Mouse (Mus musculus) left cerebral cortex, adult 2 months (tissue): ENCODE measurements around the gene Epha4. TPM values are rescaled to one million over a fixed set of nuclear protein-coding genes. Genes with fewer than 3 reads are reported as not detected.

Experiments used
- DNase-seq, 2 experiments: peaks; one replicate each; pipeline ENCODE4 v3.0.0; 2021 to 2022; ENCODE audit warnings: low spot score in 2 of 2, mixed read lengths in 1 of 2; ENCODE audit errors: extremely low spot score in 1 of 2
- H3K27ac ChIP-seq: fragments of 200-600 bp; 2 replicates; pipeline ENCODE4 v1.8.1; 2022
- H3K4me3 ChIP-seq: fragments of 200-600 bp; 2 replicates; pipeline ENCODE4 v1.8.1; 2022
- CTCF ChIP-seq: fragments of 200-600 bp; IDR thresholded peaks from 2 replicates; pipeline ENCODE4 v1.8.1; 2022; ENCODE audit warnings: antibody characterized with exemption, mild to moderate bottlenecking, moderate library complexity
- intact Hi-C: fragments of 180-260 bp; cut with DNase I; formaldehyde crosslinking; loops from one replicate; pipeline ENCODE4 v1.15.1; 2025
- total RNA-seq, 2 experiments: library from RNA; stranded (reverse); gene quantifications; 2 replicates each; pipeline ENCODE4 v1.2.3; 2021

Gene Epha4
- total RNA-seq, 2 experiments from 2014 or later: 173 to 174 TPM

GRCm38 (mm10) chr1:77472566-77472965 lies 42.3 kb downstream of the Epha4 start:
- no peak overlapping the region for H3K4me3 ChIP-seq
- H3K27ac ChIP-seq: no peak overlapping the region
- DNase-seq: no peak
- TF ChIP-seq CTCF: no peak
- intact Hi-C loops: no loop called here

GRCm38 (mm10) chr1:77471447-77471846 lies 43.4 kb downstream of the Epha4 start:
- Histone ChIP-seq H3K4me3 (no peak overlapping the region), H3K27ac (no peak overlapping the region)
- no peak for DNase-seq
- intact Hi-C loops: no loop called here
- TF ChIP-seq CTCF: no peak

- H3K27ac ChIP-seq: no peak overlapping the region
- no peak for DNase-seq
- no peak for TF ChIP-seq CTCF
- no peak overlapping the region for H3K4me3 ChIP-seq
- intact Hi-C loops: no loop called here
Observed at GRCm38 (mm10) chr1:77471037-77471436, 43.9 kb downstream of the Epha4 start.

GRCm38 (mm10) chr1:77468717-77469314 lies 46.1 kb downstream of the Epha4 start:
- intact Hi-C loops: no loop called here

GRCm38 (mm10) chr1:77465524-77465923 lies 49.4 kb downstream of the Epha4 start:
- DNase-seq: no peak
- Histone ChIP-seq H3K4me3 (no peak overlapping the region), H3K27ac (no peak overlapping the region)
- no peak for TF ChIP-seq CTCF
- intact Hi-C loops: no loop called here

More at GRCm38 (mm10) chr1:77468717-77469314, 46.1 kb downstream of the Epha4 start:
- Histone ChIP-seq H3K27ac (no peak overlapping the region), H3K4me3 (no peak overlapping the region)
- no peak for DNase-seq
- no peak for TF ChIP-seq CTCF

GRCm38 (mm10) chr1:77464108-77464507 lies 50.8 kb downstream of the Epha4 start:
- intact Hi-C loops: no loop called here
- no peak for DNase-seq
- H3K27ac ChIP-seq: no peak overlapping the region
- no peak for TF ChIP-seq CTCF
- H3K4me3 ChIP-seq: no peak overlapping the region

- H3K4me3 ChIP-seq: no peak overlapping the region
- intact Hi-C loops: no loop called here
- H3K27ac ChIP-seq: peak overlapping the region; percentile 28; the same call in 1 of the 2 replicates
- DNase-seq: no peak
- no peak for TF ChIP-seq CTCF
Observed at GRCm38 (mm10) chr1:77461877-77462615, 52.8 kb downstream of the Epha4 start.

GRCm38 (mm10) chr1:77460831-77461629 lies 53.9 kb downstream of the Epha4 start:
- intact Hi-C loops: no loop called here
- H3K4me3 ChIP-seq: no peak overlapping the region
- no peak for TF ChIP-seq CTCF
- H3K27ac ChIP-seq: peak overlapping the region; percentile 44; the same call in 1 of the 2 replicates
- DNase-seq: no peak

- no peak for DNase-seq
- no peak for TF ChIP-seq CTCF
- Histone ChIP-seq H3K4me3 (no peak overlapping the region), H3K27ac (no peak overlapping the region)
- intact Hi-C loops: no loop called here
Observed at GRCm38 (mm10) chr1:77458751-77459385, 56.0 kb downstream of the Epha4 start.

GRCm38 (mm10) chr1:77457446-77457800 lies 57.5 kb downstream of the Epha4 start:
- Histone ChIP-seq H3K27ac (no peak overlapping the region), H3K4me3 (no peak overlapping the region)
- TF ChIP-seq CTCF: no peak
- no peak for DNase-seq
- intact Hi-C loops: no loop called here

- H3K27ac ChIP-seq: no peak overlapping the region; the same call in 1 of the 2 replicates
- intact Hi-C loops: no loop called here
- no peak for TF ChIP-seq CTCF
Observed at GRCm38 (mm10) chr1:77456695-77457445, 58.0 kb downstream of the Epha4 start.

More at GRCm38 (mm10) chr1:77456695-77457445, 58.0 kb downstream of the Epha4 start:
- DNase-seq: no peak
- no peak overlapping the region for H3K4me3 ChIP-seq
